Mouse (Mus musculus) midbrain, embryonic 13.5 days (tissue): ENCODE results near the gene Paqr4. TPM values are rescaled to one million over a fixed set of nuclear protein-coding genes. Genes with fewer than 3 reads are reported as not detected.

Experiments
- ATAC-seq: fragments of 200-750 bp; cut with Nextera tagmentation; 2 replicates; pipeline ENCODE4 v1.8.0; 2017; ENCODE audit warnings: mild to moderate bottlenecking, moderate TSS enrichment, moderate library complexity
- H3K27ac ChIP-seq: fragments of 300-500 bp; sonication (generic); 2 replicates; pipeline ENCODE4 v1.5.1; 2015; ENCODE audit warnings: inconsistent platforms, mild to moderate bottlenecking, moderate library complexity
- H3K27me3 ChIP-seq: fragments of 300-500 bp; sonication (generic); 2 replicates; pipeline ENCODE4 v1.6.1; 2015; ENCODE audit warnings: mild to moderate bottlenecking, inconsistent platforms
- H3K36me3 ChIP-seq: fragments of 300-500 bp; sonication (generic); 2 replicates; pipeline ENCODE4 v1.6.1; 2015; ENCODE audit warnings: mild to moderate bottlenecking, inconsistent platforms
- H3K4me1 ChIP-seq: fragments of 300-500 bp; sonication (generic); replicated peaks from 2 replicates; pipeline ENCODE4 v1.6.1; 2015; ENCODE audit warnings: inconsistent platforms
- H3K4me2 ChIP-seq: fragments of 300-500 bp; sonication (generic); replicated peaks from 2 replicates; pipeline ENCODE4 v1.6.1; 2015; ENCODE audit warnings: moderate library complexity, mild to moderate bottlenecking, inconsistent platforms
- H3K4me3 ChIP-seq: fragments of 300-500 bp; sonication (generic); replicated peaks from 2 replicates; pipeline ENCODE4 v1.5.1; 2015; ENCODE audit warnings: mild to moderate bottlenecking, inconsistent platforms
- H3K9ac ChIP-seq: fragments of 300-500 bp; sonication (generic); replicated peaks from 2 replicates; pipeline ENCODE4 v1.6.1; 2015; ENCODE audit warnings: mild to moderate bottlenecking, inconsistent platforms
- H3K9me3 ChIP-seq: fragments of 300-500 bp; sonication (generic); 2 replicates; pipeline ENCODE4 v1.6.1; 2016; ENCODE audit warnings: mild to moderate bottlenecking, inconsistent platforms
- WGBS: fragments of 180-500 bp; shearing (Covaris S2); methylation state at CpG from one replicate; pipeline ENCODE4 v1.1.7; 2015; 5-methylcytosine and 5-hydroxymethylcytosine counted together
- polyA plus RNA-seq: library from polyadenylated mRNA; unstranded; fragments of >200 nt; fragmentation: Nextera tagmentation; extraction: Ambion mirVana; gene quantifications from 2 replicates; pipeline ENCODE4 v1.2.1, GENCODE M21; 2015

The Paqr4 gene
- polyA plus RNA-seq, 1 experiment from 2014 or later = 56.8 TPM

DNA sequence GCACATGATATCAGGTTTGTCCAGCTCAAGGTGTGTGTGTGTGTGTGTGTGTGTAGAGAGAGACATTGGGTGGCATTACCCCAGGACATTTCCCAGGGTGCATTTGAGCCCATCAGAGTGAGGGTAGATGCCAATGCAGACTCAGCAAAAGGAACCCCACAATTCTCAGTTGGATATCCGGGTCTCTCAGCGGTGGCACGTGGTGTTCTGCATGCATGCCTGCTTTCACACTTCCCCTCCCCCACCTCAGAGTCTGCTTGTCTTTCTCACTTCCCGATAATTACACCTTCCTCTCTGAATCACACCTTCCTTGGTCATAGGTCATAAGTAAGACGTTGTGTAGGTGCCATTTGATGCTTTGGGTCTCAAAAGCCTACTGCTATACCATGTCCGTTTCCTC is 7.4 kb upstream of the Paqr4 start:
- Histone ChIP-seq H3K4me2 (no peak overlapping the region), H3K4me3 (no peak overlapping the region), H3K36me3 (peaks cover 28% of the 10 kb centered on the region), H3K27ac (no peak overlapping the region), H3K9me3 (no peaks in the 10 kb centered on the region), H3K4me1 (peaks cover 20% of the 10 kb centered on the region), H3K9ac (no peak overlapping the region), H3K27me3 (peaks cover 53% of the 10 kb centered on the region)
- no peak for ATAC-seq
- 46% methylated on average over 6 of the region's 6 CpGs for whole genome bisulfite sequencing

- Histone ChIP-seq H3K4me3 (no peak overlapping the region), H3K27me3 (peaks cover 59% of the 10 kb centered on the region), H3K36me3 (peaks cover 22% of the 10 kb centered on the region), H3K9me3 (no peaks in the 10 kb centered on the region), H3K27ac (no peak overlapping the region), H3K4me2 (no peak overlapping the region), H3K9ac (no peak overlapping the region), H3K4me1 (peaks cover 21% of the 10 kb centered on the region)
- no peak for ATAC-seq
- WGBS = 84% methylated on average over 3 of the region's 3 CpGs
These were observed 6.8 kb upstream of the Paqr4 start for GRCm38 (mm10) chr17:23747471-23747870.

- Histone ChIP-seq H3K4me2 (no peak overlapping the region), H3K9ac (no peak overlapping the region), H3K27ac (no peak overlapping the region), H3K36me3 (peaks cover 15% of the 10 kb centered on the region), H3K27me3 (peaks cover 66% of the 10 kb centered on the region), H3K4me3 (no peak overlapping the region), H3K4me1 (peaks cover 27% of the 10 kb centered on the region), H3K9me3 (no peaks in the 10 kb centered on the region)
- WGBS = 88% methylated on average over 3 of the region's 3 CpGs
- ATAC-seq = no peak
These were observed 6.1 kb upstream of the Paqr4 start for GRCm38 (mm10) chr17:23746767-23747166.

DNA sequence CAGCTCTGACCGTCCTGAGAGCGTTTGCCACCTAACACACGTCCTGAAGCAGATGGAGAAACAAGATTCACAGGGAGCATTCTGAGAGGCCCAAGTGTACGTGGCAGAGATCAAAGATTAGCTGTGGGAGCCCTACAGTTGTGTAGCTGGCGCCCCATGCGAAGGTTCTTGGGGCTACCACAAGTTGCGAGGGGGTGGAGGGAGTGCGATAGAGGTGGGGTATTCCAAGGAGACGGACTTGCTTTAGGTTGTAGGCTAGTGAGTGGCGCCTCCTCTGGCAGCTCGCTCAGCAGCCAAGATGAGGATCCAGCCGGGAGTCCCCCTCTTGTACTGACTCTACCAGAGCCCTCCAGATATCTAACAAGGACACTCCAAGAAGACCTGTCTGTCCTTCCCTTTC is 5.6 kb upstream of the Paqr4 start:
- Histone ChIP-seq H3K9me3 (no peaks in the 10 kb centered on the region), H3K27me3 (peaks cover 70% of the 10 kb centered on the region), H3K4me3 (peak overlapping the region; percentile 36), H3K4me1 (peaks cover 27% of the 10 kb centered on the region), H3K27ac (no peak overlapping the region), H3K9ac (no peak overlapping the region), H3K4me2 (peak overlapping the region; percentile 69), H3K36me3 (peaks cover 11% of the 10 kb centered on the region)
- ATAC-seq = no peak
- 3% methylated on average over 12 of the region's 12 CpGs for WGBS

DNA sequence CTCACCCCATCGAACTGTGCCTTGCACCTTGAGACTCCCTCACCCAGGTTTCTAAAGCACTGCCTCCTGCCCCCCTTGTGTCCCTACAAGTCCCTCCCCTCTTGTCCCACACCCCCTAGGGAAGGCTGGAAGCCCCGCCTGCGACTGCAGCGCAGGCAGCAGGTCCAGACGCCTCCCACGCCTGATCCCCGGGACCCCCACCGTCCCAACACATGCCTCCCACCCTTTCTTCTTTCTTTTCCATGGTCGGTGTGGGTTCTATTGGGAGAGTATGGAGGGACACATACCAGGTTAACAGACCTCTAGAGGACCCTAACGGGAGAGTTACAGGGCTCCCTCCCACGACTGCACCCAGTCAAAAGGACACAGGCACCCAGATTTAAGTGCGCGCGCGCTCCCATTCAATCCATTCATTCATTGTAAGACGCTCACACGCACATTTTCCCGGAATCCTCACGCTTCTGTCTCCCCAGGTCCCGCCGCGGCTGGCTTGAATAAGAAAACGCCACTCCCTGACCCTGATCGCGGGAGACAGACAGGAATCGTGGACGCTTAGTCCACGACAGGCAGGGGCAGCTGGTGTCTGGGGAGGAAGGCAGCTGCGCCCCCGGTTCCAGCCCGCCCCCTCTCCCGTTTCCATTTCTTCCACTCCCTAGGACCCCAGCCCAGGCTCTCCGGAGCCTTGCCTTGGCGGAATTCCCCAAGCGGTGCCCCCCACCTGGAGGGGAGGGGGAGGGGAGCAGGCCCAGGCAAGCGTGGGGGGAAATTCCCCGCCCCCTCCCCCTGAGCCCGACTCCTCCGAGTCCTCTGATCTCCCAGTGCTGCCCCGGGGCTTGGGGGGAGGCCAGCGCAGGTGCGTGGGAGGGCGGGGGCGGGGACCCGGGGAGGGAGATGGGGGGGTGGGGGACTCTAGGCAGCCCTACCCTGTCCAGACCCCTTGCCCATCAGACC is 4.9 kb upstream of the Paqr4 start, which contains the start of gene Kremen2:
TSS of gene Kremen2 (minus strand) at position 533 of the 951 bp plus-strand sequence.
- H3K4me2 ChIP-seq = peak within 1 kb of the TSS; percentile 69
- H3K4me3 ChIP-seq = peak within 1 kb of the TSS; percentile 36
- peaks cover 30% of the 10 kb centered on the region for H3K4me1 ChIP-seq
- H3K27ac ChIP-seq = no peak within 1 kb of the TSS
- peak; percentile 37; the same call in 1 of the 2 replicates for ATAC-seq
- 0 out of 2 replicates have a peak, but pooled peaks cover 3% of the 10 kb centered on the region for H3K36me3 ChIP-seq
- no peaks in the 10 kb centered on the region for H3K9me3 ChIP-seq
- under 1% methylated on average over 35 of the region's 45 CpGs for WGBS
- H3K27me3 ChIP-seq = peaks cover 77% of the 10 kb centered on the region
- peak within 1 kb of the TSS; percentile 64 for H3K9ac ChIP-seq

- Histone ChIP-seq H3K27me3 (peaks cover 79% of the 10 kb centered on the region), H3K9ac (no peak overlapping the region), H3K4me1 (peaks cover 33% of the 10 kb centered on the region), H3K36me3 (no peaks in the 10 kb centered on the region), H3K9me3 (no peaks in the 10 kb centered on the region), H3K4me2 (peak overlapping the region; percentile 69), H3K4me3 (peak overlapping the region; percentile 36), H3K27ac (no peak overlapping the region)
- 1% methylated on average over 14 of the region's 14 CpGs for WGBS
- ATAC-seq = no peak
These were observed 4.0 kb upstream of the Paqr4 start for GRCm38 (mm10) chr17:23744651-23745050.

- H3K4me2 ChIP-seq = no peak overlapping the region
- no peak overlapping the region for H3K4me3 ChIP-seq
- no peak overlapping the region for H3K27ac ChIP-seq
- peaks cover 37% of the 10 kb centered on the region for H3K4me1 ChIP-seq
- H3K9me3 ChIP-seq = no peaks in the 10 kb centered on the region
- H3K27me3 ChIP-seq = peaks cover 79% of the 10 kb centered on the region
- no peak for ATAC-seq
- no peak overlapping the region for H3K9ac ChIP-seq
- no peaks in the 10 kb centered on the region for H3K36me3 ChIP-seq
- WGBS = 21% methylated on average over 8 of the region's 8 CpGs
These were observed 3.4 kb upstream of the Paqr4 start for GRCm38 (mm10) chr17:23744076-23744475.

GRCm38 (mm10) chr17:23742941-23743340 is 2.3 kb upstream of the Paqr4 start:
- Histone ChIP-seq H3K4me1 (peaks cover 48% of the 10 kb centered on the region), H3K9me3 (no peaks in the 10 kb centered on the region), H3K9ac (no peak overlapping the region), H3K27ac (no peak overlapping the region), H3K4me2 (no peak overlapping the region), H3K4me3 (no peak overlapping the region), H3K27me3 (peaks cover 74% of the 10 kb centered on the region), H3K36me3 (no peaks in the 10 kb centered on the region)
- no peak for ATAC-seq
- WGBS = 60% methylated on average over 12 of the region's 12 CpGs

GRCm38 (mm10) chr17:23742210-23742793 is 1.6 kb upstream of the Paqr4 start:
- Histone ChIP-seq H3K9me3 (no peaks in the 10 kb centered on the region), H3K4me3 (peak overlapping the region; percentile 22), H3K4me1 (peaks cover 54% of the 10 kb centered on the region), H3K27ac (no peak overlapping the region), H3K27me3 (peaks cover 68% of the 10 kb centered on the region), H3K4me2 (peak overlapping the region; percentile 41), H3K9ac (no peak overlapping the region), H3K36me3 (peaks cover 5% of the 10 kb centered on the region)
- ATAC-seq = no peak
- 9% methylated on average over 44 of the region's 44 CpGs for WGBS

- 51% methylated on average over 38 of the region's 38 CpGs for WGBS
- H3K27me3 ChIP-seq = peaks cover 62% of the 10 kb centered on the region
- H3K4me1 ChIP-seq = peaks cover 55% of the 10 kb centered on the region
- H3K4me2 ChIP-seq = no peak overlapping the region
- H3K9ac ChIP-seq = no peak overlapping the region
- ATAC-seq = no peak
- H3K27ac ChIP-seq = no peak overlapping the region
- peak overlapping the region; percentile 22 for H3K4me3 ChIP-seq
- H3K9me3 ChIP-seq = no peaks in the 10 kb centered on the region
- H3K36me3 ChIP-seq = peaks cover 12% of the 10 kb centered on the region
These were observed 917 bp upstream of the Paqr4 start for GRCm38 (mm10) chr17:23741359-23742209.

DNA sequence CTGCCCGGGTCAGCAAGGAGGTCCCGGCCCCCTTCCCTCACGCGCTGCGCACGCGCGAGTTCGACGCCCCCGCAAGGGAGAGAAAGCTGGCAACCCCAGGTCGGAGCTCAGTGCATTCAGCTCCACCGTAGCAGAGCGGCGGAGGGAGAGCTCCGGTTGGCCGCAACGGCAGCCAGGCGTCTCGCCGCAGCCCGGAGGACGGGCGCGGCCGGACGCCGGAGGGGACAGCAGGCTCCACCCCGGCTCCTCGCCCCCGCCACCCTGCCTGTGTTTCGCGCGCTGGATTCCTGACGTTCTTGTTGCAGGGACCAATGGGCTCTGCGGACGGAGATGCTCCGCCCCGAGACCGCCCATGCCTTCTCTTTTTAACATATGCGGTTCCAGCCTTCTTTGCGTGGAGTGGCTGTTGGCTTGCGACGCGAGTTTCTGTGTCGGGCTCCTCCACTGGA is 507 bp downstream of the Paqr4 start:
- peaks cover 26% of the 10 kb centered on the region for H3K36me3 ChIP-seq
- H3K4me1 ChIP-seq = peaks cover 43% of the 10 kb centered on the region
- H3K4me3 ChIP-seq = peak overlapping the region; percentile 80
- H3K27ac ChIP-seq = peak overlapping the region; percentile 88
- ATAC-seq = peak; percentile 84
- peak overlapping the region; percentile 80 for H3K9ac ChIP-seq
- H3K27me3 ChIP-seq = peaks cover 47% of the 10 kb centered on the region
- 0% methylated on average over 37 of the region's 46 CpGs for WGBS
- H3K9me3 ChIP-seq = no peaks in the 10 kb centered on the region
- H3K4me2 ChIP-seq = peak overlapping the region; percentile 73
